Mouse (Mus musculus) MEL (cell line): Measurements from ENCODE around the gene Eif3a. TPM values are rescaled to one million over a fixed set of nuclear protein-coding genes. Genes with fewer than 3 reads are reported as not detected.
A peak's percentile ranks its signal among the peaks of the same experiment; 100 is the strongest.

Source experiments
- DNase-seq: peaks from one replicate; pipeline ENCODE4 v3.0.0; 2011; ENCODE audit warnings: low read depth, low spot score
- H3K27ac ChIP-seq: 2 replicates; pipeline ENCODE4 v1.5.1; 2012; ENCODE audit warnings: low read depth, mild to moderate bottlenecking, control low read depth, low read length, moderate library complexity; ENCODE audit not compliant: control insufficient read depth
- H3K27me3 ChIP-seq, 2 experiments: fragments of 150-350 bp in 1 of 2; sonication (generic) in 1 of 2; 2 replicates each; pipeline ENCODE4 v1.6.1; 2012; ENCODE audit warnings: low read length in 2 of 2, mild to moderate bottlenecking in 2 of 2, improper control_type of control experiment in 1 of 2, moderate library complexity in 1 of 2; ENCODE audit not compliant: insufficient read depth in 2 of 2, control insufficient read depth in 1 of 2
- H3K36me3 ChIP-seq, 2 experiments: 2 replicates each; pipeline ENCODE4 v1.6.1; 2012 to 2014; ENCODE audit warnings: low read length in 2 of 2, improper control_type of control experiment in 1 of 2, inconsistent platforms in 1 of 2, mild to moderate bottlenecking in 1 of 2; ENCODE audit not compliant: insufficient read depth in 2 of 2, control insufficient read depth in 1 of 2
- H3K4me1 ChIP-seq, 2 experiments: fragments of 150-350 bp in 1 of 2; sonication (generic) in 1 of 2; 2 replicates each; pipeline ENCODE4 v1.6.1; 2012; ENCODE audit warnings: low read length in 2 of 2, improper control_type of control experiment in 1 of 2, mild to moderate bottlenecking in 1 of 2; ENCODE audit not compliant: insufficient read depth in 2 of 2, control insufficient read depth in 1 of 2
- H3K4me3 ChIP-seq, 2 experiments: fragments of 150-350 bp in 1 of 2; sonication (generic) in 1 of 2; 2 replicates each; pipeline ENCODE4 v1.5.1; 2012; ENCODE audit warnings: low read depth in 2 of 2, low read length in 2 of 2, mild to moderate bottlenecking in 2 of 2, moderate library complexity in 2 of 2, control low read depth in 1 of 2, improper control_type of control experiment in 1 of 2; ENCODE audit not compliant: control insufficient read depth in 1 of 2, insufficient read depth in 1 of 2
- H3K79me2 ChIP-seq: 2 replicates; pipeline ENCODE4 v1.6.1; 2012; ENCODE audit warnings: mild to moderate bottlenecking, low read length, moderate library complexity; ENCODE audit not compliant: control insufficient read depth, poor library complexity, insufficient read depth
- H3K9ac ChIP-seq: 2 replicates; pipeline ENCODE4 v1.6.1; 2012; ENCODE audit warnings: low read depth, mild to moderate bottlenecking, control low read depth, low read length, moderate library complexity; ENCODE audit not compliant: control insufficient read depth, poor library complexity, severe bottlenecking
- H3K9me3 ChIP-seq: fragments of 150-350 bp; sonication (generic); replicated peaks from 2 replicates; pipeline ENCODE4 v1.6.1; 2012; ENCODE audit warnings: mild to moderate bottlenecking, low read length, improper control_type of control experiment, moderate library complexity; ENCODE audit not compliant: insufficient read depth
- BHLHE40 ChIP-seq: IDR thresholded peaks from 2 replicates; pipeline ENCODE4 v1.6.1; 2012; ENCODE audit warnings: low read depth, mild to moderate bottlenecking, inconsistent platforms, low read length, improper control_type of control experiment, borderline replicate concordance
- E2F4 ChIP-seq: IDR thresholded peaks from 2 replicates; pipeline ENCODE4 v1.6.1; 2011; ENCODE audit warnings: low read depth, low read length, improper control_type of control experiment, borderline replicate concordance
- ELF1 ChIP-seq: IDR thresholded peaks from 2 replicates; pipeline ENCODE4 v1.6.1; 2014; ENCODE audit warnings: low read depth, mild to moderate bottlenecking, inconsistent platforms, low read length, improper control_type of control experiment, moderate library complexity
- EP300 ChIP-seq, 2 experiments: IDR thresholded peaks; 2 replicates each; pipeline ENCODE4 v1.6.1; 2011; ENCODE audit warnings: improper control_type of control experiment in 2 of 2, low read length in 2 of 2, low read depth in 1 of 2, mild to moderate bottlenecking in 1 of 2
- ETS1 ChIP-seq: IDR thresholded peaks from 2 replicates; pipeline ENCODE4 v1.6.1; 2012; ENCODE audit warnings: low read depth, mild to moderate bottlenecking, inconsistent platforms, low read length, improper control_type of control experiment, moderate library complexity
- GABPA ChIP-seq: IDR thresholded peaks from 2 replicates; pipeline ENCODE4 v1.6.1; 2012; ENCODE audit warnings: low read depth, mild to moderate bottlenecking, inconsistent platforms, low read length, improper control_type of control experiment, moderate library complexity
- GATA1 ChIP-seq: IDR thresholded peaks from 2 replicates; pipeline ENCODE4 v1.6.1; 2011; ENCODE audit warnings: low read depth, low read length, improper control_type of control experiment
- HCFC1 ChIP-seq: IDR thresholded peaks from 2 replicates; pipeline ENCODE4 v1.6.1; 2012; ENCODE audit warnings: low read depth, mild to moderate bottlenecking, inconsistent platforms, low read length, improper control_type of control experiment, moderate library complexity
- JUND ChIP-seq: IDR thresholded peaks from 2 replicates; pipeline ENCODE4 v1.6.1; 2011; ENCODE audit warnings: low read depth, mild to moderate bottlenecking, improper control_type of control experiment, low read length
- MAFK ChIP-seq: IDR thresholded peaks from 2 replicates; pipeline ENCODE4 v1.6.1; 2011; ENCODE audit warnings: low read depth, mild to moderate bottlenecking, low read length, improper control_type of control experiment, borderline replicate concordance
- MAX ChIP-seq: IDR thresholded peaks from 2 replicates; pipeline ENCODE4 v1.6.1; 2011; ENCODE audit warnings: low read length, improper control_type of control experiment
- MEF2A ChIP-seq: IDR thresholded peaks from 2 replicates; pipeline ENCODE4 v1.6.1; 2014; ENCODE audit warnings: low read depth, mild to moderate bottlenecking, inconsistent platforms, low read length, improper control_type of control experiment; ENCODE audit not compliant: poor library complexity, insufficient replicate concordance, severe bottlenecking; ENCODE audit errors: extremely low read depth
- MXI1 ChIP-seq: IDR thresholded peaks from 2 replicates; pipeline ENCODE4 v1.6.1; 2011; ENCODE audit warnings: mild to moderate bottlenecking, low read depth, low read length, improper control_type of control experiment
- MYB ChIP-seq: IDR thresholded peaks from 2 replicates; pipeline ENCODE4 v1.6.1; 2011; ENCODE audit warnings: mild to moderate bottlenecking, low read depth, low read length, improper control_type of control experiment
- MYC ChIP-seq: IDR thresholded peaks from 2 replicates; pipeline ENCODE4 v1.6.1; 2011; ENCODE audit warnings: low read depth, mild to moderate bottlenecking, low read length, improper control_type of control experiment, moderate library complexity
- NELFE ChIP-seq: IDR thresholded peaks from 2 replicates; pipeline ENCODE4 v1.6.1; 2011; ENCODE audit warnings: low read depth, low read length, improper control_type of control experiment
- POLR2A ChIP-seq, 2 experiments: IDR thresholded peaks; 2 replicates each; pipeline ENCODE4 v1.6.1; 2011 to 2012; ENCODE audit warnings: low read length in 2 of 2, mild to moderate bottlenecking in 2 of 2, control low read depth in 1 of 2, improper control_type of control experiment in 1 of 2, low read depth in 1 of 2, moderate library complexity in 1 of 2; ENCODE audit not compliant: control insufficient read depth in 1 of 2, insufficient read depth in 1 of 2, poor library complexity in 1 of 2
- POLR2AphosphoS2 ChIP-seq: IDR thresholded peaks from 2 replicates; pipeline ENCODE4 v1.6.1; 2011; ENCODE audit warnings: low read length, improper control_type of control experiment
- POLR2AphosphoS5 ChIP-seq: IDR thresholded peaks from 2 replicates; pipeline ENCODE4 v1.6.1; 2012; ENCODE audit warnings: low read depth, borderline replicate concordance, mild to moderate bottlenecking, inconsistent platforms, low read length, moderate library complexity, mixed read lengths
- RAD21 ChIP-seq: IDR thresholded peaks from 2 replicates; pipeline ENCODE4 v1.6.1; 2011; ENCODE audit warnings: mild to moderate bottlenecking, low read depth, low read length, improper control_type of control experiment
- RCOR1 ChIP-seq: IDR thresholded peaks from 2 replicates; pipeline ENCODE4 v1.6.1; 2012; ENCODE audit warnings: low read depth, mild to moderate bottlenecking, inconsistent platforms, low read length, improper control_type of control experiment
- SIN3A ChIP-seq: IDR thresholded peaks from 2 replicates; pipeline ENCODE4 v1.6.1; 2012; ENCODE audit warnings: low read length, improper control_type of control experiment, inconsistent platforms
- SMC3 ChIP-seq: IDR thresholded peaks from 2 replicates; pipeline ENCODE4 v1.6.1; 2011; ENCODE audit warnings: low read depth, low read length, improper control_type of control experiment
- TAL1 ChIP-seq: IDR thresholded peaks from 2 replicates; pipeline ENCODE4 v1.6.1; 2012; ENCODE audit warnings: mild to moderate bottlenecking, inconsistent platforms, low read length, moderate library complexity, mixed read lengths
- TBP ChIP-seq: IDR thresholded peaks from 2 replicates; pipeline ENCODE4 v1.8.0; 2011; ENCODE audit warnings: low read depth, low read length, improper control_type of control experiment
- TCF12 ChIP-seq: IDR thresholded peaks from 2 replicates; pipeline ENCODE4 v1.6.1; 2014; ENCODE audit warnings: low read depth, mild to moderate bottlenecking, inconsistent platforms, low read length, improper control_type of control experiment, moderate library complexity
- UBTF ChIP-seq: IDR thresholded peaks from 2 replicates; pipeline ENCODE4 v1.6.1; 2012; ENCODE audit warnings: low read depth, mild to moderate bottlenecking, inconsistent platforms, low read length, improper control_type of control experiment, moderate library complexity, borderline replicate concordance; ENCODE audit not compliant: insufficient read depth
- USF1 ChIP-seq: IDR thresholded peaks from 2 replicates; pipeline ENCODE4 v1.6.1; 2014; ENCODE audit warnings: low read depth, mild to moderate bottlenecking, inconsistent platforms, low read length, improper control_type of control experiment, moderate library complexity
- USF2 ChIP-seq, 2 experiments: IDR thresholded peaks; 2 replicates each; pipeline ENCODE4 v1.6.1; 2011 to 2012; ENCODE audit warnings: improper control_type of control experiment in 2 of 2, low read length in 2 of 2, borderline replicate concordance in 1 of 2, inconsistent platforms in 1 of 2, low read depth in 1 of 2, mild to moderate bottlenecking in 1 of 2; ENCODE audit not compliant: insufficient read depth in 1 of 2
- ZC3H11A ChIP-seq: IDR thresholded peaks from 2 replicates; pipeline ENCODE4 v1.6.1; 2012; ENCODE audit warnings: low read depth, mild to moderate bottlenecking, inconsistent platforms, low read length, improper control_type of control experiment
- ZKSCAN1 ChIP-seq: IDR thresholded peaks from 2 replicates; pipeline ENCODE4 v1.6.1; 2012; ENCODE audit warnings: low read depth, mild to moderate bottlenecking, inconsistent platforms, low read length, improper control_type of control experiment, moderate library complexity
- ZMIZ1 ChIP-seq: IDR thresholded peaks from 2 replicates; pipeline ENCODE4 v1.6.1; 2012; ENCODE audit warnings: low read depth, mild to moderate bottlenecking, inconsistent platforms, low read length, improper control_type of control experiment, moderate library complexity
- polyA plus RNA-seq, 2 experiments: library from polyadenylated mRNA; stranded (reverse) in 1 of 2; unstranded in 1 of 2; fragments of >175 nt in 1 of 2; fragments of >200 nt in 1 of 2; gene quantifications; 2 replicates each; pipeline versions ENCODE4 v1.2.1 to v1.2.4; 2012; ENCODE audit warnings: low replicate concordance in 2 of 2, low read depth in 1 of 2; ENCODE audit not compliant: insufficient read length in 2 of 2, insufficient read depth in 1 of 2, missing spikeins in 1 of 2
- total RNA-seq: library from RNA; depleted of rRNA; stranded (reverse); fragments of 300-350 nt; gene quantifications from 2 replicates; pipeline ENCODE4 v1.2.3, GENCODE M21; 2012

Gene Eif3a
- total and polyA plus RNA-seq, 3 experiments = 331 to 914 (median 424) TPM

GRCm38 (mm10) chr19:60811098-60812035, 20.9 kb upstream of the Eif3a start, which contains the start of gene Fam45a (continued):
- TF ChIP-seq TBP = peak; percentile 68
- TF ChIP-seq POLR2A (IDR thresholded peaks at IDR 0.05; ENCODE audit: control insufficient read depth in 1 of 2, insufficient read depth in 1 of 2, low read depth in 1 of 2, low read length in 2 of 2, poor library complexity in 1 of 2) = peak; percentile 85 to 89
- TF ChIP-seq GABPA = 0 out of 2 replicates have a peak, but pooled peaks have one; percentile 36
- peak; percentile 61; the same call in 1 of the 2 replicates for TF ChIP-seq MXI1

- H3K9ac ChIP-seq = no peak overlapping the region
- peaks cover 10% of the 10 kb centered on the region for H3K79me2 ChIP-seq
- no peaks in the 10 kb centered on the region for H3K27me3 ChIP-seq
- H3K9me3 ChIP-seq = no peaks in the 10 kb centered on the region
- TF ChIP-seq ZMIZ1 (no peak), USF2 (IDR thresholded peaks at IDR 0.05; ENCODE audit: borderline replicate concordance in 1 of 2, insufficient read depth in 1 of 2, low read depth in 1 of 2, low read length in 2 of 2) (no peak), JUND (no peak), SMC3 (no peak), UBTF (no peak), ELF1 (no peak), MXI1 (no peak), RAD21 (no peak), GATA1 (peak; percentile 87), MAX (no peak), NELFE (no peak), ETS1 (peak; percentile 65; the same call in 1 of the 2 replicates), POLR2AphosphoS5 (no peak), RCOR1 (peak; percentile 99), MEF2A (no peak), BHLHE40 (no peak), TAL1 (peak; percentile 46), E2F4 (no peak), ZC3H11A (no peak), USF1 (no peak), MYC (no peak), TBP (no peak), MYB (no peak), POLR2AphosphoS2 (no peak), SIN3A (no peak), TCF12 (peak; percentile 73; the same call in 1 of the 2 replicates), ZKSCAN1 (no peak), EP300 (IDR thresholded peaks at IDR 0.05; ENCODE audit: low read depth in 1 of 2, low read length in 2 of 2) (peak; percentile 51 to 70), HCFC1 (no peak), MAFK (no peak)
- peaks cover 14 to 15% of the 10 kb centered on the region in 2 experiments for H3K4me1 ChIP-seq
- no peak overlapping the region for H3K27ac ChIP-seq
- H3K4me3 ChIP-seq = no peak overlapping the region
- DNase-seq = peak; percentile 52
- peaks cover 0 to 24% of the 10 kb centered on the region in 2 experiments; a peak in 3 of 4 replicates for H3K36me3 ChIP-seq
Observed at GRCm38 (mm10) chr19:60809927-60810326, 19.5 kb upstream of the Eif3a start.
